Mouse (Mus musculus) midbrain, embryonic 16.5 days (tissue): ENCODE data around the gene Olfr1062. TPM values are rescaled to one million over a fixed set of nuclear protein-coding genes. Genes with fewer than 3 reads are reported as not detected.
"Not testable (repeated sequence)": the region's sequence is repeated elsewhere in the genome, so short reads cannot be mapped to it uniquely, and the experiment has no call there.

ENCODE experiments used
- ATAC-seq: fragments of 200-750 bp; cut with Nextera tagmentation; 2 replicates; pipeline ENCODE4 v1.8.0; 2017; ENCODE audit warnings: moderate TSS enrichment
- H3K27ac ChIP-seq: fragments of 300-500 bp; sonication (generic); 2 replicates; pipeline ENCODE4 v1.5.1; 2014; ENCODE audit warnings: mild to moderate bottlenecking, low read length, mixed read lengths
- H3K27me3 ChIP-seq: fragments of 300-500 bp; sonication (generic); 2 replicates; pipeline ENCODE4 v1.6.1; 2014; ENCODE audit warnings: low read depth, low read length, mixed read lengths; ENCODE audit not compliant: control insufficient read depth, insufficient read depth
- H3K36me3 ChIP-seq: fragments of 300-500 bp; sonication (generic); 2 replicates; pipeline ENCODE4 v1.6.1; 2014; ENCODE audit warnings: mild to moderate bottlenecking, low read length, moderate library complexity, mixed read lengths; ENCODE audit not compliant: control insufficient read depth, insufficient read depth
- H3K4me1 ChIP-seq: fragments of 300-500 bp; sonication (generic); 2 replicates; pipeline ENCODE4 v1.6.1; 2014; ENCODE audit warnings: mild to moderate bottlenecking, low read length, mixed read lengths; ENCODE audit not compliant: control insufficient read depth, insufficient read depth
- H3K4me2 ChIP-seq: fragments of 300-500 bp; sonication (generic); 2 replicates; pipeline ENCODE4 v1.6.1; 2014; ENCODE audit warnings: mild to moderate bottlenecking, low read length, mixed read lengths
- H3K4me3 ChIP-seq: fragments of 300-500 bp; sonication (generic); 2 replicates; pipeline ENCODE4 v1.5.1; 2014; ENCODE audit warnings: low read depth, mild to moderate bottlenecking, low read length, moderate library complexity, mixed read lengths
- H3K9ac ChIP-seq: fragments of 300-500 bp; sonication (generic); 2 replicates; pipeline ENCODE4 v1.6.1; 2014; ENCODE audit warnings: low read depth, low read length, mixed read lengths
- H3K9me3 ChIP-seq: fragments of 300-500 bp; sonication (generic); replicated peaks from 2 replicates; pipeline ENCODE4 v1.6.1; 2014; ENCODE audit warnings: mild to moderate bottlenecking, low read length, mixed read lengths; ENCODE audit not compliant: control insufficient read depth, poor library complexity, severe bottlenecking
- polyA plus RNA-seq: library from polyadenylated mRNA; unstranded; fragments of >200 nt; fragmentation: Nextera tagmentation; extraction: Ambion mirVana; gene quantifications from 2 replicates; pipeline ENCODE4 v1.2.1, GENCODE M21; 2015

The Olfr1062 gene
- polyA plus RNA-seq, 1 experiment from 2014 or later = not detected

- H3K27ac ChIP-seq, H3K4me2 ChIP-seq, H3K9ac ChIP-seq, H3K4me3 ChIP-seq, H3K4me1 ChIP-seq, H3K27me3 ChIP-seq, H3K36me3 ChIP-seq, H3K9me3 ChIP-seq, ATAC-seq: not testable (repeated sequence)
These were observed 38.1 kb downstream of the Olfr1062 start, which contains the start of gene Olfr1058 for GRCm38 (mm10) chr2:86388461-86388860. TSS of gene Olfr1058 (minus strand) at chr2:86388561.

GRCm38 (mm10) chr2:86378293-86378692 lies 48.3 kb downstream of the Olfr1062 start, which contains the start of gene Olfr1057:
TSS of gene Olfr1057 (minus strand) at chr2:86378393.
- Histone ChIP-seq H3K9ac (no peak within 1 kb of the TSS), H3K27ac (no peak within 1 kb of the TSS), H3K27me3 (no peaks in the 10 kb centered on the region), H3K9me3 (no peaks in the 10 kb centered on the region), H3K4me2 (no peak within 1 kb of the TSS), H3K4me3 (no peak within 1 kb of the TSS), H3K36me3 (no peaks in the 10 kb centered on the region), H3K4me1 (no peaks in the 10 kb centered on the region)
- ATAC-seq = no peak

Other genes with a start within 250 kb of the Olfr1062 start
- not detected in 2 replicates for gene Olfr1044, start 248.9 kb downstream of the Olfr1062 start, polyA plus RNA-seq
- gene Olfr52, start 241.1 kb downstream of the Olfr1062 start, polyA plus RNA-seq = not detected in 2 replicates
- gene Olfr1045, start 223.7 kb downstream of the Olfr1062 start, polyA plus RNA-seq = not detected in 2 replicates
- gene Olfr1046, start 207.4 kb downstream of the Olfr1062 start, polyA plus RNA-seq = not detected in 2 replicates
- not detected in 2 replicates for gene Olfr1047, start 195.3 kb downstream of the Olfr1062 start, polyA plus RNA-seq
- gene Olfr1048, start 186.5 kb downstream of the Olfr1062 start, polyA plus RNA-seq = not detected in 2 replicates
- not detected in 2 replicates for gene Olfr1049, start 168.4 kb downstream of the Olfr1062 start, polyA plus RNA-seq
- gene Olfr1051, start 147.7 kb downstream of the Olfr1062 start, polyA plus RNA-seq = not detected in 2 replicates
- gene Olfr1052, start 134.3 kb downstream of the Olfr1062 start, polyA plus RNA-seq = not detected in 2 replicates
- not detected in 2 replicates for gene Olfr1053, start 111.5 kb downstream of the Olfr1062 start, polyA plus RNA-seq
- not detected in 2 replicates for gene Olfr1054, start 91.3 kb downstream of the Olfr1062 start, polyA plus RNA-seq
- gene Olfr1055, start 76.5 kb downstream of the Olfr1062 start, polyA plus RNA-seq = not detected in 2 replicates
- gene Olfr1056, start 64.3 kb downstream of the Olfr1062 start, polyA plus RNA-seq = not detected in 2 replicates
- gene Olfr1057, start 48.4 kb downstream of the Olfr1062 start, polyA plus RNA-seq = not detected in 2 replicates
- not detected in 2 replicates for gene Olfr1058, start 38.2 kb downstream of the Olfr1062 start, polyA plus RNA-seq
- not detected in 2 replicates for gene Olfr1061, start 12.7 kb downstream of the Olfr1062 start, polyA plus RNA-seq
- not detected in 2 replicates for gene Olfr1065, start 23.8 kb upstream of the Olfr1062 start, polyA plus RNA-seq
- not detected in 2 replicates for gene Olfr1066, start 29.5 kb upstream of the Olfr1062 start, polyA plus RNA-seq
- not detected in 2 replicates for gene Olfr228, start 60.6 kb upstream of the Olfr1062 start, polyA plus RNA-seq
- not detected in 2 replicates for gene Olfr1076, start 81.7 kb upstream of the Olfr1062 start, polyA plus RNA-seq
- 0.10 TPM in 1 of 2 replicates, not detected in the other for gene Olfr1079, start 115.7 kb upstream of the Olfr1062 start, polyA plus RNA-seq
- not detected in 2 replicates for gene Olfr1080, start 131.5 kb upstream of the Olfr1062 start, polyA plus RNA-seq
- not detected in 2 replicates for gene Olfr1082, start 172.2 kb upstream of the Olfr1062 start, polyA plus RNA-seq
- not detected in 2 replicates for gene Olfr1084, start 213.0 kb upstream of the Olfr1062 start, polyA plus RNA-seq
- gene Olfr1085, start 235.3 kb upstream of the Olfr1062 start, polyA plus RNA-seq = not detected in 2 replicates